Mouse (Mus musculus): ENCODE measurements at regions not wholly inside any gene's neighbourhood (a gene's known extent, or its start where the extent isn't known, plus 50 kb on each side); places are given as distances from the start of the nearest gene placed in this dataset.

DNA sequence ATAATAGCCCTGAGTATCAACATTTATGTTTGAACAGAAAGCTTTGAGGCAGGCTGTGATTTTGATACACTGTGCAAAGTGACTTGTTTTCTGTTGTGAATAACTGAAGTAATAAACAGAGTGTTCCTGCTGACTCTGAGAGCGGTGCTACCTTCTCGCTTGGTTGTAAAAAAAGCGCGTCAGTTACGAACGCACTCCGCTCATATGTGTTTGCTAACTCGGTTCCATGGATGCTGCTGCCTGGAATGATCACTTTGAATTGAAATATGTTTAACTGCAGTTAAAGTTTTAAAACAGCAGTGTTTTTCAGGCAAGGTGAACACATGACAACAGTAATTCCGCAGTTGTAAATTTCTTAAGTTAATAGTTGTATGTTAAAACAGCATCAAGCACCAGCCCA is 567.7 kb downstream of the Prkd1 start:
- DNase-seq, result peak; percentile 29
- Histone ChIP-seq H3K9me3 (ENCODE audit: control insufficient read depth, low read length) (no peaks in the 10 kb centered on the region), H3K4me3 (replicated peaks; ENCODE audit: low read depth, low read length) (no peak overlapping the region), H3K27me3 (ENCODE audit: control insufficient read depth, insufficient read depth, low read length) (no peaks in the 10 kb centered on the region), H3K4me1 (ENCODE audit: control insufficient read depth, insufficient read depth, low read length) (no peaks in the 10 kb centered on the region), H3K4me2 (ENCODE audit: low read length) (no peak overlapping the region), H3K9ac (replicated peaks; ENCODE audit: low read length) (no peak overlapping the region), H3K27ac (replicated peaks; ENCODE audit: low read depth, low read length) (no peak overlapping the region), H3K36me3 (ENCODE audit: control insufficient read depth, insufficient read depth, low read length) (no peaks in the 10 kb centered on the region)
- 76% methylated on average over 9 of the region's 9 CpGs for WGBS
- no peak for ATAC-seq (ENCODE audit: low FRiP score, low TSS enrichment)

DNA sequence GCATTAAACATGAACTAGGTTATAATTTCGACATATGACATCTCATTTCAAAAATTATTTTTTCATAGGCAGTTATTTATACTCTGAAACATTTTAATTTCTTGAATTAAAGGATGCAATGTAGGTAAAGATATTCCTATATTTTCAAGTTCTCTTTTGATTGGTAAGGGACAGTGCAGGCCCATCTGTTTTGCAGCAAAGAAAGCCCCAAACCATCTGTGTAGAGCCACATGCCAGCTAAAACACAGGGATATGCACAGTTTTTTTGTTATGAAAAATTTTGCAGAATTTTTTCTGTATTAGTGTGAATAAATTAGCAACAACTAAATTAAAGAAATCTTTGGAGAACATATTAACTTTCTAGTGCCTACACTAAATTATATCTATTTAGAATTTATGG is 567.3 kb downstream of the Prkd1 start:
- DNase-seq (no peak), ATAC-seq (ENCODE audit: low FRiP score, low TSS enrichment) (no peak)
- H3K36me3 ChIP-seq (ENCODE audit: control insufficient read depth, insufficient read depth, low read length), result no peaks in the 10 kb centered on the region
- 85% methylated on average over 1 of the region's 1 CpGs for WGBS
- no peak overlapping the region for H3K9ac ChIP-seq (replicated peaks; ENCODE audit: low read length)
- no peaks in the 10 kb centered on the region for H3K9me3 ChIP-seq (ENCODE audit: control insufficient read depth, low read length)
- no peak overlapping the region for H3K27ac ChIP-seq (replicated peaks; ENCODE audit: low read depth, low read length)
- H3K4me3 ChIP-seq (replicated peaks; ENCODE audit: low read depth, low read length), result no peak overlapping the region
- H3K4me1 ChIP-seq (ENCODE audit: control insufficient read depth, insufficient read depth, low read length), result no peaks in the 10 kb centered on the region
- no peak overlapping the region for H3K4me2 ChIP-seq (ENCODE audit: low read length)
- H3K27me3 ChIP-seq (ENCODE audit: control insufficient read depth, insufficient read depth, low read length), result no peaks in the 10 kb centered on the region

DNA sequence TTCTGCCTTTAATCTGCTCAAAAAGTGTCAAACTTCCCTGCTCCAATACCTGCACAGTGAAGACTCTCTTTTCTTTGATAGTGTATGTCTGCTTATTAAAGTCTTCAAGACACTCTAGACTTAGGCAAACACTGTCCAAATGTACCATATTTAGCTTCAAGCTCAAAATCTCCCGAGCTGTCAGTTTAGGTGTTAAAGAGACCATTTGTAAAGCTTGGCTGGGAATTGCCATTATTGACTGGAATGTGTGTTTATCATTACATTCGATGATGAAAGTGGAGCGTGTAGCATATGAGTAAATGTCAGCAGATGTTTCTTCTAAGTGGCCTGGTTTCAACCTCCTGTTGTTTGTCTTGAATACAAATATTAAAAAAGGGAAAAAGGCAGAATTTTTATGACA is 564.4 kb downstream of the Prkd1 start:
- no peaks in the 10 kb centered on the region for H3K27me3 ChIP-seq (ENCODE audit: control insufficient read depth, insufficient read depth, low read length)
- H3K27ac ChIP-seq (replicated peaks; ENCODE audit: low read depth, low read length), result no peak overlapping the region
- DNase-seq, result no peak
- ATAC-seq (ENCODE audit: low FRiP score, low TSS enrichment), result no peak
- no peaks in the 10 kb centered on the region for H3K36me3 ChIP-seq (ENCODE audit: control insufficient read depth, insufficient read depth, low read length)
- H3K9me3 ChIP-seq (ENCODE audit: control insufficient read depth, low read length), result no peaks in the 10 kb centered on the region
- no peak overlapping the region for H3K4me3 ChIP-seq (replicated peaks; ENCODE audit: low read depth, low read length)
- H3K4me1 ChIP-seq (ENCODE audit: control insufficient read depth, insufficient read depth, low read length), result no peaks in the 10 kb centered on the region
- 88% methylated on average over 3 of the region's 3 CpGs for WGBS
- H3K4me2 ChIP-seq (ENCODE audit: low read length), result no peak overlapping the region
- H3K9ac ChIP-seq (replicated peaks; ENCODE audit: low read length), result no peak overlapping the region

- ATAC-seq (ENCODE audit: low FRiP score, low TSS enrichment) (no peak), DNase-seq (no peak)
- no peaks in the 10 kb centered on the region for H3K27me3 ChIP-seq (ENCODE audit: control insufficient read depth, insufficient read depth, low read length)
- H3K9me3 ChIP-seq (ENCODE audit: control insufficient read depth, low read length), result no peaks in the 10 kb centered on the region
- no peak overlapping the region for H3K4me3 ChIP-seq (replicated peaks; ENCODE audit: low read depth, low read length)
- H3K9ac ChIP-seq (replicated peaks; ENCODE audit: low read length), result no peak overlapping the region
- no peaks in the 10 kb centered on the region for H3K4me1 ChIP-seq (ENCODE audit: control insufficient read depth, insufficient read depth, low read length)
- no peak overlapping the region for H3K27ac ChIP-seq (replicated peaks; ENCODE audit: low read depth, low read length)
- WGBS, result 92% methylated on average over 9 of the region's 9 CpGs
- no peaks in the 10 kb centered on the region for H3K36me3 ChIP-seq (ENCODE audit: control insufficient read depth, insufficient read depth, low read length)
- no peak overlapping the region for H3K4me2 ChIP-seq (ENCODE audit: low read length)
Measured at GRCm38 (mm10) chr12:50111246-50112044, 537.5 kb downstream of the Prkd1 start.

DNA sequence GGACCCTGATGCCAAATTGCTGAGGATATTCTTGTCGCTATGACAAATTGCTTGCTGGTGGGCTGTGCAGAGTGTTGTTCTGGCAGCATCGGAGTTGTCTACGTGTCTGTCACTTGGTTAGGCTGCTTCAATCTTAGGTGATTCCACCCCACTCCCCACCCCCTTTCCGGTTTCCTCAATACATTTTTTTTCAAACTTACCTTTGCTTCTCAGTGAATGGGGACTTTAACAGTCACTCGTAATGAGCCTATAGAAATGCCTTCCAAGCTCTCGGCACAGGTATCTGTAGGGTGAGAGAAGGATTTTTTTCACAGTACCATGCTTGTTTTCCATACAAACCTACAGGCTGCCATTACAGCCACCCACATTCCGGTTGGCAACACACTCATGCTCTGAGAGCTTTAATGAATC is 536.8 kb downstream of the Prkd1 start:
- Histone ChIP-seq H3K36me3 (ENCODE audit: control insufficient read depth, insufficient read depth, low read length) (no peaks in the 10 kb centered on the region), H3K27ac (replicated peaks; ENCODE audit: low read depth, low read length) (no peak overlapping the region), H3K4me2 (ENCODE audit: low read length) (no peak overlapping the region), H3K9ac (replicated peaks; ENCODE audit: low read length) (no peak overlapping the region), H3K4me3 (replicated peaks; ENCODE audit: low read depth, low read length) (no peak overlapping the region), H3K4me1 (ENCODE audit: control insufficient read depth, insufficient read depth, low read length) (no peaks in the 10 kb centered on the region), H3K9me3 (ENCODE audit: control insufficient read depth, low read length) (no peaks in the 10 kb centered on the region), H3K27me3 (ENCODE audit: control insufficient read depth, insufficient read depth, low read length) (no peaks in the 10 kb centered on the region)
- 81% methylated on average over 7 of the region's 7 CpGs for WGBS
- no peak for ATAC-seq (ENCODE audit: low FRiP score, low TSS enrichment)
- no peak for DNase-seq

DNA sequence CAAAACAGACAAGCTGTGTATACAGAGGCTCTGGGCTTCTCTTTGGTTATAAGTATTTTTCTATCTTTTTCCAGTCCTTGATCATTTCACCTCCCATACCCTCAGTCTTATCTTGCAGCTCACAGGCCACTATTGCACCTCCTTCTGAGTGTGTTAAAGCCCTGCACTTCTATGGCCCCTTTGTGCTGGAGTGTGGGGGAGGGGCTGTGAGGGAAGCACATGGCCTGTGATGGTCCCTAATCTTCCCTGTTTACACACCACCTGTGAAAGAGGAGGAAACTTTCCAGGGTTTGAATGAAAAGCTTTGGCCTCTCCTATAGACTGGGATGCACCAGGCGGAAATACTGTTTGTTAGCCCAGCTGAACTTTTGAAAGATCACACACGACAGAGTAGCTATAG is 533.0 kb downstream of the Prkd1 start:
- no peaks in the 10 kb centered on the region for H3K36me3 ChIP-seq (ENCODE audit: control insufficient read depth, insufficient read depth, low read length)
- no peak overlapping the region for H3K9ac ChIP-seq (replicated peaks; ENCODE audit: low read length)
- H3K27ac ChIP-seq (replicated peaks; ENCODE audit: low read depth, low read length), result no peak overlapping the region
- H3K4me3 ChIP-seq (replicated peaks; ENCODE audit: low read depth, low read length), result no peak overlapping the region
- DNase-seq (no peak), ATAC-seq (ENCODE audit: low FRiP score, low TSS enrichment) (no peak)
- WGBS, result 51% methylated on average over 2 of the region's 2 CpGs
- H3K4me1 ChIP-seq (ENCODE audit: control insufficient read depth, insufficient read depth, low read length), result 0 out of 2 replicates have a peak, but pooled peaks cover 2% of the 10 kb centered on the region
- H3K27me3 ChIP-seq (ENCODE audit: control insufficient read depth, insufficient read depth, low read length), result 0 out of 2 replicates have a peak, but pooled peaks cover 3% of the 10 kb centered on the region
- no peaks in the 10 kb centered on the region for H3K9me3 ChIP-seq (ENCODE audit: control insufficient read depth, low read length)
- H3K4me2 ChIP-seq (ENCODE audit: low read length), result no peak overlapping the region

DNA sequence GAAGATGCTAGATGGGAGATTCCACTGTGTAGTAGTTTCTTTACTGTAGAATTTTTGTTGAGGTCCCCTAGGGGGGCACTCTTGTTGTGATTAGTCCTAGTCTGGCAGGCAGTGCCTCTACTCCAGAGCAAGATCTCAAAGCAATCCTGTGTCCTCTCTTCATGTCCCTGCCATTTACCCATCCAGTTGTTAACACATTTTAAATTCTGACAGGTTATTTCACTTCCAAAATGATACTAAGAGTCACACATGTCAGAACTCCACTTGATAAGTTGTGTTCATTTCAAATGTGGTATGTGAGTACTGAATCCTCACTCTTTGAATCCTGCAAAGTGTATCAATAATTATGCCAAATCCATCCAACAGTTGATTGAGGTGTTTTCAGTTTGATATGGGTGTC is 530.6 kb downstream of the Prkd1 start:
- Histone ChIP-seq H3K4me2 (ENCODE audit: low read length) (no peak overlapping the region), H3K4me1 (ENCODE audit: control insufficient read depth, insufficient read depth, low read length) (0 out of 2 replicates have a peak, but pooled peaks cover 2% of the 10 kb centered on the region), H3K9ac (replicated peaks; ENCODE audit: low read length) (no peak overlapping the region), H3K4me3 (replicated peaks; ENCODE audit: low read depth, low read length) (no peak overlapping the region), H3K27me3 (ENCODE audit: control insufficient read depth, insufficient read depth, low read length) (0 out of 2 replicates have a peak, but pooled peaks cover 3% of the 10 kb centered on the region), H3K27ac (replicated peaks; ENCODE audit: low read depth, low read length) (no peak overlapping the region), H3K36me3 (ENCODE audit: control insufficient read depth, insufficient read depth, low read length) (no peaks in the 10 kb centered on the region), H3K9me3 (ENCODE audit: control insufficient read depth, low read length) (no peaks in the 10 kb centered on the region)
- DNase-seq (no peak), ATAC-seq (ENCODE audit: low FRiP score, low TSS enrichment) (no peak)

DNA sequence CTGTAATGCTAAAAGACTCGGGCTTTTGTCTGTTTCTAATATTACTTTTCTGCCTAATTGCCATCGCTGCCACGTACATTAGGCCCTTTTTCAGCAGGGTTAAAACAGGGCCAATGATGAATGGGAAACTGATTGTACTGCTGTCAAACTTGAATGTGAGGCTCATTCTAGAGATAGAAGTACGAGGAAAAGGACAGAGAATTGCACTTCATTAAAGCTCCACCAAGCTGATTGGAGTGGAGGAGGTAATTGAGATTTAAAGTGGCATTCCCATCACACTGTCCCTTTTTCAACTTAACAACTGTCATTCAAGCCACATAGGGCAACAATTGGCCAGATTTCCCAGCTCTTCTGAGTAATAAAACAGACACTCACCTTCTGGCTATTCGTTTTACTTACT is 526.8 kb downstream of the Prkd1 start:
- Histone ChIP-seq H3K27ac (replicated peaks; ENCODE audit: low read depth, low read length) (no peak overlapping the region), H3K4me3 (replicated peaks; ENCODE audit: low read depth, low read length) (no peak overlapping the region), H3K4me2 (ENCODE audit: low read length) (no peak overlapping the region), H3K9me3 (ENCODE audit: control insufficient read depth, low read length) (no peaks in the 10 kb centered on the region), H3K4me1 (ENCODE audit: control insufficient read depth, insufficient read depth, low read length) (0 out of 2 replicates have a peak, but pooled peaks cover 2% of the 10 kb centered on the region), H3K27me3 (ENCODE audit: control insufficient read depth, insufficient read depth, low read length) (0 out of 2 replicates have a peak, but pooled peaks cover 3% of the 10 kb centered on the region), H3K36me3 (ENCODE audit: control insufficient read depth, insufficient read depth, low read length) (no peaks in the 10 kb centered on the region), H3K9ac (replicated peaks; ENCODE audit: low read length) (no peak overlapping the region)
- 33% methylated on average over 5 of the region's 5 CpGs for WGBS
- ATAC-seq (ENCODE audit: low FRiP score, low TSS enrichment), result no peak
- no peak for DNase-seq

DNA sequence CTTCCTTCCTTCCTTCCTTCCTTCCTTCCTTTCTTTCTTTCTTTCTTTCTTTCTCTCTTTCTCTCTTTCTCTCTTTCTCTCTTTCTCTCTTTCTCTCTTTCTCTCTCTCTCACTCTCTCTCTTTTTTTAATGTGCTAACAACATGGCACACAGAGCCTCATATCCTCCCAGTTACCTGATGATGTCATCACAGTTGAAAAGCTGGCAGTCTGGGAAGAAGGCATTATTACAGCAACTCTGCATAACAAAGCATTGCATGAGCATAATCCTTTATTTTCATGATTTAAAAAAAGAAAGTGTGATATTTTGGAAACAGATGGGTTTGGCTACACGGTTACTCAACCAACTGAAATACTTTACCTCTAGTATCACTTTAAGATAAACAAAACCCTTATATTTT is 525.9 kb downstream of the Prkd1 start:
- H3K4me2 ChIP-seq (ENCODE audit: low read length), result no peak overlapping the region
- 40% methylated on average over 1 of the region's 1 CpGs for WGBS
- no peak overlapping the region for H3K27ac ChIP-seq (replicated peaks; ENCODE audit: low read depth, low read length)
- DNase-seq, result no peak
- H3K27me3 ChIP-seq (ENCODE audit: control insufficient read depth, insufficient read depth, low read length), result no peaks in the 10 kb centered on the region
- H3K36me3 ChIP-seq (ENCODE audit: control insufficient read depth, insufficient read depth, low read length), result no peaks in the 10 kb centered on the region
- H3K4me3 ChIP-seq (replicated peaks; ENCODE audit: low read depth, low read length), result no peak overlapping the region
- no peak for ATAC-seq (ENCODE audit: low FRiP score, low TSS enrichment)
- H3K9ac ChIP-seq (replicated peaks; ENCODE audit: low read length), result no peak overlapping the region
- 0 out of 2 replicates have a peak, but pooled peaks cover 2% of the 10 kb centered on the region for H3K4me1 ChIP-seq (ENCODE audit: control insufficient read depth, insufficient read depth, low read length)
- no peaks in the 10 kb centered on the region for H3K9me3 ChIP-seq (ENCODE audit: control insufficient read depth, low read length)

All from midbrain, embryonic 14.5 days (tissue).